Mouse (Mus musculus): Measurements from ENCODE around the gene Wnt16. TPM values are rescaled to one million over a fixed set of nuclear protein-coding genes. Genes with fewer than 3 reads are reported as not detected.
A peak's percentile ranks its signal among the peaks of the same experiment; 100 is the strongest.

Wnt16 gene
- polyA plus RNA-seq, 1 experiment from 2014 or later, result 3.0 TPM

- DNase-seq (ENCODE audit: low spot score) (no peak), ATAC-seq (ENCODE audit: insufficient read depth, low FRiP score, low TSS enrichment) (no peak)
- Histone ChIP-seq H3K27ac (ENCODE audit: low read depth, low read length) (no peak overlapping the region), H3K9me3 (ENCODE audit: control insufficient read depth, low read length) (no peaks in the 10 kb centered on the region), H3K9ac (ENCODE audit: low read length) (no peak overlapping the region), H3K4me1 (ENCODE audit: control insufficient read depth, insufficient read depth, low read length) (no peaks in the 10 kb centered on the region), H3K27me3 (ENCODE audit: control insufficient read depth, insufficient read depth, low read length) (no peaks in the 10 kb centered on the region), H3K4me3 (ENCODE audit: low read depth, low read length) (no peak overlapping the region), H3K36me3 (ENCODE audit: control insufficient read depth, insufficient read depth, low read length) (no peaks in the 10 kb centered on the region), H3K4me2 (ENCODE audit: low read depth) (no peak overlapping the region)
- 87% methylated on average over 8 of the region's 8 CpGs for WGBS
Measured at GRCm38 (mm10) chr6:22269840-22270521, 18.0 kb upstream of the Wnt16 start.

DNA sequence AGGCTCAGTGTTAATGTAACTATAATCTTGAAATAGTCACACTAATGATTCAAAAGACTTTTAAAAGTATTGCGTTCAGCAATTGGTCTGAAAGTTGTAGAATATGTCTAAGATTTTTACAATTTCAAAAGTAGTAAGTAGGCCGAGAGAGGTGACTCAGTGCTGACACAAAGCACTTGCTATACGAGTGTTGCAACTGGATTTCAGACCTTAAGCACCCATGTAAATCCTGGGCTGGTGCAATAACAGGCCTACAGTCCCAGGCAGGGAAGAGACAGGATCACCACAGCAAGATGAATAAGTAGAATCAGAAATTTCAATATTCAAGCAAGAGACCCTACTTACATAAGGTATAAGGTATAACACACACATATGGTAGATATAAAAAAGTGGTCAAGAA, 10.1 kb upstream of the Wnt16 start:
- no peaks in the 10 kb centered on the region for H3K9me3 ChIP-seq (ENCODE audit: control insufficient read depth, low read length)
- no peaks in the 10 kb centered on the region for H3K36me3 ChIP-seq (ENCODE audit: control insufficient read depth, insufficient read depth, low read length)
- no peaks in the 10 kb centered on the region for H3K27me3 ChIP-seq (ENCODE audit: control insufficient read depth, insufficient read depth, low read length)
- no peak overlapping the region for H3K4me3 ChIP-seq (ENCODE audit: low read depth, low read length)
- no peak overlapping the region for H3K9ac ChIP-seq (ENCODE audit: low read length)
- DNase-seq (ENCODE audit: low spot score) (no peak), ATAC-seq (ENCODE audit: insufficient read depth, low FRiP score, low TSS enrichment) (no peak)
- no peaks in the 10 kb centered on the region for H3K4me1 ChIP-seq (ENCODE audit: control insufficient read depth, insufficient read depth, low read length)
- 89% methylated on average over 3 of the region's 3 CpGs for WGBS
- no peak overlapping the region for H3K4me2 ChIP-seq (ENCODE audit: low read depth)
- H3K27ac ChIP-seq (ENCODE audit: low read depth, low read length), result no peak overlapping the region

DNA sequence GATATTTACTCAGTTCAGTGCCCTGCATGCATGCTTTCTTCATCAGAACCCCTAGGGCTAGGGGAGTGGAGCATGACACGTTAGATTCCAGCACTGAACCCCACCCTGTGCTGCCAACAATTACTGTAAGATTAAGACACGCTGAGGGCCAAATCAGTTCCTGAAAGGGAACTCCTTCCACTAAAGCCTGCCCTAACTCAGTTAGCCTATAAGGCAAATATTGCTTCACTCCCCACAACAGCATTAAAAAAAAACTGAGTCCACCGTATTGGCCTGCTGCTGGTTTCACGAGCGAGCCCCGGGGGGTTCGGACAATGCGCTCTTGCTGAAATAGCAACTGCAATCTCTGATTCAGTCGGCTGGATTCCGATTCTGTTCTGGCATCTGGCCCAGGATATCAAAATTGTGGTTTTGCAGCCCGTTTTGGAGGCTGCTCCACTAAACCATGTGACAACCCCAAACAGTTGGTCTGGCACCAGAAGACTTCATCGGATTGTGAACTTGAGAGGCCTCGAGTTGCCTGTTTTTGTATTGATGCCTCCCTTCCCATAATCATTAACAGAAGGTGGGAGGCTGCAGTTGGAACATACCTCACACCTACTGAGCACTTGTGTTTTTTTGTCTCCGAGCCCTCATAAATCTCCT, 7.7 kb upstream of the Wnt16 start:
- Histone ChIP-seq H3K4me2 (ENCODE audit: low read depth) (no peak overlapping the region), H3K9ac (ENCODE audit: low read length) (no peak overlapping the region)
- 55% methylated on average over 14 of the region's 14 CpGs for WGBS

GRCm38 (mm10) chr6:22282405-22282804, 5.6 kb upstream of the Wnt16 start:
- Histone ChIP-seq H3K27me3 (ENCODE audit: control insufficient read depth, insufficient read depth, low read length) (peaks cover 4% of the 10 kb centered on the region), H3K27ac (ENCODE audit: low read depth, low read length) (no peak overlapping the region), H3K4me2 (ENCODE audit: low read depth) (no peak overlapping the region), H3K9ac (ENCODE audit: low read length) (no peak overlapping the region), H3K9me3 (ENCODE audit: control insufficient read depth, low read length) (no peaks in the 10 kb centered on the region), H3K36me3 (ENCODE audit: control insufficient read depth, insufficient read depth, low read length) (no peaks in the 10 kb centered on the region), H3K4me1 (ENCODE audit: control insufficient read depth, insufficient read depth, low read length) (no peaks in the 10 kb centered on the region), H3K4me3 (ENCODE audit: low read depth, low read length) (no peak overlapping the region)
- ATAC-seq (ENCODE audit: insufficient read depth, low FRiP score, low TSS enrichment) (no peak), DNase-seq (ENCODE audit: low spot score) (no peak)
- 82% methylated on average over 4 of the region's 4 CpGs for WGBS

More for the DNA sequence above, 7.7 kb upstream of the Wnt16 start:
- DNase-seq (ENCODE audit: low spot score) (no peak), ATAC-seq (ENCODE audit: insufficient read depth, low FRiP score, low TSS enrichment) (no peak)
- H3K4me1 ChIP-seq (ENCODE audit: control insufficient read depth, insufficient read depth, low read length), result no peaks in the 10 kb centered on the region
- H3K27me3 ChIP-seq (ENCODE audit: control insufficient read depth, insufficient read depth, low read length), result no peaks in the 10 kb centered on the region
- H3K27ac ChIP-seq (ENCODE audit: low read depth, low read length), result no peak overlapping the region
- no peaks in the 10 kb centered on the region for H3K36me3 ChIP-seq (ENCODE audit: control insufficient read depth, insufficient read depth, low read length)
- no peak overlapping the region for H3K4me3 ChIP-seq (ENCODE audit: low read depth, low read length)
- H3K9me3 ChIP-seq (ENCODE audit: control insufficient read depth, low read length), result no peaks in the 10 kb centered on the region

DNA sequence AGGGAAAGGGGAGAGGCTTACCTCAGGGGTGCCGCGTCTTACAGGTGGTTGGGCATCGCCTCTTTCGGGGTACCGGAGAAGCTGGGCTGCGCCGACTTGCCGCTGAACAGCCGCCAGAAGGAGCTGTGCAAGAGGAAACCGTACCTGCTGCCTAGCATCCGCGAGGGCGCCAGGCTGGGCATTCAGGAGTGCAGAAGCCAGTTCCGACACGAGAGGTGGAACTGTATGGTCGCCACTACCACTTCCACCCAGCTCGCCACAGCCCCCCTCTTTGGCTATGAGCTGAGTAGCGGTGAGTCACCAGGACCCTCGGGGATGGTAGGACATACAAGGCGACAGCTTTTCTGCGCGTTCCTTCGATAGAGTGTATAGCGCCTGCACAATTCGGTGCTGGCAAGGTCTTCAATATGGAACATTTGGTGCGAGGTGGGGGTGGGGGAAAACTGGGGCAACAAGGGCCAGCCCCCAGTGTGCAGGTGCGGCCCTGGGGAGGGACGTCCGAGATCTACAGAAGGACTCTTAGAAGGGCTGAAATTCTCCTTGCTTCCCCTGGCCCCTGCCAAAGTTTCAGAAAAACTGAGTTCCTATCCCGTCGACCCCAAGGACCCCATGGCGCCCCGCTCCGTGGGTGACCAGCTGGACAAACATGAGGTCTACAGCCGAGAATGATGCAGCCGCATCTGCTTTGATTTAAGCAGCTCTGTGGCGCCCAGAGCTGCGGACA, 872 bp downstream of the Wnt16 start:
- under 1% methylated on average over 38 of the region's 38 CpGs for WGBS
- peak overlapping the region; percentile 71 for H3K4me2 ChIP-seq (ENCODE audit: low read depth)
- H3K27me3 ChIP-seq (ENCODE audit: control insufficient read depth, insufficient read depth, low read length), result peaks cover 35% of the 10 kb centered on the region
- no peaks in the 10 kb centered on the region for H3K36me3 ChIP-seq (ENCODE audit: control insufficient read depth, insufficient read depth, low read length)
- peaks cover 15% of the 10 kb centered on the region for H3K4me1 ChIP-seq (ENCODE audit: control insufficient read depth, insufficient read depth, low read length)
- H3K9ac ChIP-seq (ENCODE audit: low read length), result peak overlapping the region; percentile 41
- DNase-seq (ENCODE audit: low spot score) (peak; percentile 64), ATAC-seq (ENCODE audit: insufficient read depth, low FRiP score, low TSS enrichment) (peak; percentile 58; the same call in 1 of the 2 replicates)
- H3K9me3 ChIP-seq (ENCODE audit: control insufficient read depth, low read length), result no peaks in the 10 kb centered on the region
- no peak overlapping the region for H3K27ac ChIP-seq (ENCODE audit: low read depth, low read length)
- H3K4me3 ChIP-seq (ENCODE audit: low read depth, low read length), result peak overlapping the region; percentile 33

GRCm38 (mm10) chr6:22289461-22290021, 1.5 kb downstream of the Wnt16 start:
- Histone ChIP-seq H3K4me2 (ENCODE audit: low read depth) (peak overlapping the region; percentile 71), H3K4me3 (ENCODE audit: low read depth, low read length) (peak overlapping the region; percentile 33), H3K9me3 (ENCODE audit: control insufficient read depth, low read length) (no peaks in the 10 kb centered on the region), H3K36me3 (ENCODE audit: control insufficient read depth, insufficient read depth, low read length) (no peaks in the 10 kb centered on the region), H3K27ac (ENCODE audit: low read depth, low read length) (no peak overlapping the region), H3K9ac (ENCODE audit: low read length) (no peak overlapping the region), H3K4me1 (ENCODE audit: control insufficient read depth, insufficient read depth, low read length) (peaks cover 15% of the 10 kb centered on the region), H3K27me3 (ENCODE audit: control insufficient read depth, insufficient read depth, low read length) (peaks cover 35% of the 10 kb centered on the region)
- WGBS, result under 1% methylated on average over 21 of the region's 21 CpGs
- DNase-seq (ENCODE audit: low spot score), result peak; percentile 26
- ATAC-seq (ENCODE audit: insufficient read depth, low FRiP score, low TSS enrichment), result no peak

- Histone ChIP-seq H3K4me3 (ENCODE audit: low read depth, low read length) (no peak overlapping the region), H3K9ac (ENCODE audit: low read length) (no peak overlapping the region), H3K9me3 (ENCODE audit: control insufficient read depth, low read length) (no peaks in the 10 kb centered on the region), H3K27me3 (ENCODE audit: control insufficient read depth, insufficient read depth, low read length) (peaks cover 35% of the 10 kb centered on the region), H3K4me1 (ENCODE audit: control insufficient read depth, insufficient read depth, low read length) (peaks cover 15% of the 10 kb centered on the region), H3K4me2 (ENCODE audit: low read depth) (no peak overlapping the region), H3K36me3 (ENCODE audit: control insufficient read depth, insufficient read depth, low read length) (no peaks in the 10 kb centered on the region), H3K27ac (ENCODE audit: low read depth, low read length) (no peak overlapping the region)
- no peak for DNase-seq (ENCODE audit: low spot score)
- no peak for ATAC-seq (ENCODE audit: insufficient read depth, low FRiP score, low TSS enrichment)
- WGBS, result 65% methylated on average over 8 of the region's 8 CpGs
Measured at GRCm38 (mm10) chr6:22290790-22291189, 2.8 kb downstream of the Wnt16 start.

DNA sequence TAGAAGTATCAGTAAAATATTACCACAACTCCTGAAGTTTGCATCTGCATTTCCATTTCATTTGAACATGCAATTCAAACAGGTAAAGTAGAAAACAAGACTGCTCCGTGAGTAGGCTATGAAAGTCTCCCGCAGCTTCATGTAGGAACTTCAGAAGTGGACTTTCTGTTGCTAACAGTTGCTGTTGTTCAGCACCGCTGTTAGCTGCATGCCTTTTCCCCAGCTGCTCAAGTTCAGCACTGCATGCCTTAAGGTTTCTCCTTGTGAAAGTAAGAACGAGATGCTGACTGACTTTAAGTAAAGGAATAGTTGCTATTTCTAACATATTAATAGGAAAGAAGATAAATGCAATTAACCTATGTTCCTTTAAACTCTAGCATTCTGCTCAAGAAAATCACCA, 4.0 kb downstream of the Wnt16 start:
- Histone ChIP-seq H3K27me3 (ENCODE audit: control insufficient read depth, insufficient read depth, low read length) (peaks cover 32% of the 10 kb centered on the region), H3K9me3 (ENCODE audit: control insufficient read depth, low read length) (no peaks in the 10 kb centered on the region), H3K27ac (ENCODE audit: low read depth, low read length) (no peak overlapping the region), H3K4me1 (ENCODE audit: control insufficient read depth, insufficient read depth, low read length) (peaks cover 15% of the 10 kb centered on the region), H3K4me2 (ENCODE audit: low read depth) (no peak overlapping the region), H3K36me3 (ENCODE audit: control insufficient read depth, insufficient read depth, low read length) (no peaks in the 10 kb centered on the region), H3K4me3 (ENCODE audit: low read depth, low read length) (no peak overlapping the region), H3K9ac (ENCODE audit: low read length) (no peak overlapping the region)
- 31% methylated on average over 4 of the region's 4 CpGs for WGBS
- no peak for DNase-seq (ENCODE audit: low spot score)
- ATAC-seq (ENCODE audit: insufficient read depth, low FRiP score, low TSS enrichment), result no peak

Data from neural tube, embryonic 11.5 days (tissue).